In genomic region chr1:18970173-18970572, GRCm38 (mm10) we compare ENCODE assay signal across 16 mouse cellular contexts.
"Had no signal": no experiment of that assay in that cellular context is flagged by ENCODE, and none has a peak within 500 bp of the region (broad histone marks: within the 10 kb centered on the region; RNA-seq: fewer than 3 reads in every experiment).

No protein-coding gene starts in this region.

- H3K4me1 ChIP-seq: neural tube, embryonic 13.5 days; neural tube, embryonic 15.5 days; stomach, embryonic 15.5 days had no signal

- H3K27me3 ChIP-seq: neural tube, embryonic 13.5 days; neural tube, embryonic 15.5 days; stomach, embryonic 15.5 days had no signal

- H3K27ac ChIP-seq: neural tube, embryonic 13.5 days; neural tube, embryonic 15.5 days; stomach, embryonic 15.5 days; stomach, postnatal 0 days had no signal

- H3K4me3 ChIP-seq: neural tube, embryonic 13.5 days; neural tube, embryonic 15.5 days; stomach, embryonic 15.5 days had no signal

- H3K9ac ChIP-seq: neural tube, embryonic 13.5 days; neural tube, embryonic 15.5 days; stomach, embryonic 15.5 days had no signal

- DNase-seq: retina, postnatal 1 day; right cerebral cortex, adult 18-20 months; right cerebral cortex, postnatal 14 days; right cerebral cortex, postnatal 25 days; right cerebral cortex, postnatal 4 days; spleen, adult 18-20 months; thymus, adult 18-20 months; thymus, adult 2 months; thymus, postnatal 14 days; thymus, postnatal 25 days; thymus, postnatal 36 days; thymus, postnatal 4 days had no signal

- H3K4me2 ChIP-seq: neural tube, embryonic 13.5 days; neural tube, embryonic 15.5 days; stomach, embryonic 15.5 days had no signal

- H3K36me3 ChIP-seq: neural tube, embryonic 13.5 days; neural tube, embryonic 15.5 days; stomach, embryonic 15.5 days had no signal

- H3K9me3 ChIP-seq: neural tube, embryonic 13.5 days; neural tube, embryonic 15.5 days; stomach, embryonic 15.5 days had no signal
